Mouse (Mus musculus) liver, embryonic 13.5 days (tissue): ENCODE measurements around the gene Rtl3. TPM values are rescaled to one million over a fixed set of nuclear protein-coding genes. Genes with fewer than 3 reads are reported as not detected.

ENCODE experiments used
- ATAC-seq: fragments of 200-750 bp; cut with Nextera tagmentation; 2 replicates; pipeline ENCODE4 v1.8.0; 2017; ENCODE audit warnings: low read depth, mild to moderate bottlenecking, moderate number of reproducible peaks, moderate library complexity
- DNase-seq: peaks from one replicate; pipeline ENCODE4 v3.0.0; 2022
- H3K27ac ChIP-seq: fragments of 300-500 bp; sonication (generic); 2 replicates; pipeline ENCODE4 v1.5.1; 2015; ENCODE audit warnings: moderate library complexity, mild to moderate bottlenecking, inconsistent platforms
- H3K27me3 ChIP-seq: fragments of 300-500 bp; sonication (generic); 2 replicates; pipeline ENCODE4 v1.6.1; 2015; ENCODE audit warnings: mild to moderate bottlenecking, inconsistent platforms
- H3K36me3 ChIP-seq: fragments of 300-500 bp; sonication (generic); 2 replicates; pipeline ENCODE4 v1.6.1; 2015; ENCODE audit warnings: mild to moderate bottlenecking, inconsistent platforms
- H3K4me1 ChIP-seq: fragments of 300-500 bp; sonication (generic); replicated peaks from 2 replicates; pipeline ENCODE4 v1.6.1; 2015; ENCODE audit warnings: inconsistent platforms
- H3K4me2 ChIP-seq: fragments of 300-500 bp; sonication (generic); 2 replicates; pipeline ENCODE4 v1.6.1; 2015; ENCODE audit warnings: inconsistent platforms, mild to moderate bottlenecking, moderate library complexity
- H3K4me3 ChIP-seq: fragments of 300-500 bp; sonication (generic); replicated peaks from 2 replicates; pipeline ENCODE4 v1.5.1; 2015; ENCODE audit warnings: mild to moderate bottlenecking, inconsistent platforms
- H3K9ac ChIP-seq: fragments of 300-500 bp; sonication (generic); 2 replicates; pipeline ENCODE4 v1.6.1; 2015; ENCODE audit warnings: mild to moderate bottlenecking, inconsistent platforms
- H3K9me3 ChIP-seq: fragments of 300-500 bp; sonication (generic); replicated peaks from 2 replicates; pipeline ENCODE4 v1.6.1; 2016; ENCODE audit warnings: inconsistent platforms
- WGBS: fragments of 180-500 bp; shearing (Covaris S2); methylation state at CpG from one replicate; pipeline ENCODE4 v1.1.7; 2015; ENCODE audit not compliant: insufficient replicate concordance; 5-methylcytosine and 5-hydroxymethylcytosine counted together
- polyA plus RNA-seq: library from polyadenylated mRNA; unstranded; fragments of >200 nt; fragmentation: Nextera tagmentation; extraction: Ambion mirVana; gene quantifications from 2 replicates; pipeline ENCODE4 v1.2.1, GENCODE M21; 2015

The Rtl3 gene
- 2.5 and 2.6 TPM in 2 replicates for polyA plus RNA-seq

- Histone ChIP-seq H3K9ac (no peak within 1 kb of the TSS), H3K27ac (no peak within 1 kb of the TSS), H3K36me3 (no peaks in the 10 kb centered on the region), H3K4me2 (no peak within 1 kb of the TSS), H3K9me3 (no peaks in the 10 kb centered on the region), H3K4me1 (no peaks in the 10 kb centered on the region), H3K27me3 (no peaks in the 10 kb centered on the region), H3K4me3 (no peak within 1 kb of the TSS)
- no peak for ATAC-seq
- no peak for DNase-seq
- WGBS: 60% methylated on average over 7 of the region's 7 CpGs
Observed at GRCm38 (mm10) chrX:106840409-106840808, at the start of gene Rtl3. TSS of gene Rtl3 (minus strand) at chrX:106840644.

GRCm38 (mm10) chrX:106872315-106872714 is 31.9 kb upstream of the Rtl3 start:
- no peak for DNase-seq
- ATAC-seq: no peak
- Histone ChIP-seq H3K9me3 (no peaks in the 10 kb centered on the region), H3K27me3 (no peaks in the 10 kb centered on the region), H3K4me3 (no peak overlapping the region), H3K4me1 (no peaks in the 10 kb centered on the region), H3K36me3 (no peaks in the 10 kb centered on the region), H3K27ac (no peak overlapping the region), H3K4me2 (no peak overlapping the region), H3K9ac (no peak overlapping the region)
- WGBS: 60% methylated on average over 4 of the region's 4 CpGs

GRCm38 (mm10) chrX:106871894-106872293 is 31.4 kb upstream of the Rtl3 start:
- Histone ChIP-seq H3K27me3 (no peaks in the 10 kb centered on the region), H3K27ac (no peak overlapping the region), H3K9me3 (no peaks in the 10 kb centered on the region), H3K4me1 (no peaks in the 10 kb centered on the region), H3K9ac (no peak overlapping the region), H3K36me3 (no peaks in the 10 kb centered on the region), H3K4me2 (no peak overlapping the region), H3K4me3 (no peak overlapping the region)
- WGBS: 36% methylated on average over 3 of the region's 3 CpGs
- ATAC-seq: no peak
- DNase-seq: no peak

- 56% methylated on average over 3 of the region's 3 CpGs for WGBS
- DNase-seq (no peak), ATAC-seq (no peak)
Observed at GRCm38 (mm10) chrX:106871426-106871825, 31.0 kb upstream of the Rtl3 start.

GRCm38 (mm10) chrX:106853523-106854300 is 13.3 kb upstream of the Rtl3 start:
- no peak overlapping the region for H3K27ac ChIP-seq
- no peaks in the 10 kb centered on the region for H3K4me1 ChIP-seq
- H3K9ac ChIP-seq: no peak overlapping the region
- WGBS: 58% methylated on average over 3 of the region's 3 CpGs
- DNase-seq (no peak), ATAC-seq (no peak)
- no peaks in the 10 kb centered on the region for H3K9me3 ChIP-seq
- no peak overlapping the region for H3K4me2 ChIP-seq
- H3K36me3 ChIP-seq: no peaks in the 10 kb centered on the region
- H3K4me3 ChIP-seq: no peak overlapping the region
- no peaks in the 10 kb centered on the region for H3K27me3 ChIP-seq

More at GRCm38 (mm10) chrX:106871426-106871825, 31.0 kb upstream of the Rtl3 start:
- H3K27me3 ChIP-seq: no peaks in the 10 kb centered on the region
- H3K27ac ChIP-seq: no peak overlapping the region
- no peak overlapping the region for H3K4me3 ChIP-seq
- no peaks in the 10 kb centered on the region for H3K4me1 ChIP-seq
- H3K9me3 ChIP-seq: no peaks in the 10 kb centered on the region
- H3K36me3 ChIP-seq: no peaks in the 10 kb centered on the region
- H3K9ac ChIP-seq: no peak overlapping the region
- H3K4me2 ChIP-seq: no peak overlapping the region

GRCm38 (mm10) chrX:106839591-106839990 is 853 bp downstream of the Rtl3 start:
- Histone ChIP-seq H3K36me3 (no peaks in the 10 kb centered on the region), H3K4me3 (no peak overlapping the region), H3K9ac (no peak overlapping the region), H3K9me3 (no peaks in the 10 kb centered on the region), H3K4me1 (no peaks in the 10 kb centered on the region), H3K27ac (no peak overlapping the region), H3K27me3 (no peaks in the 10 kb centered on the region), H3K4me2 (no peak overlapping the region)
- WGBS: 46% methylated on average over 5 of the region's 5 CpGs
- ATAC-seq (no peak), DNase-seq (no peak)

- Histone ChIP-seq H3K9ac (no peak overlapping the region), H3K27ac (no peak overlapping the region), H3K27me3 (no peaks in the 10 kb centered on the region), H3K4me2 (no peak overlapping the region), H3K4me3 (no peak overlapping the region), H3K4me1 (no peaks in the 10 kb centered on the region), H3K9me3 (no peaks in the 10 kb centered on the region), H3K36me3 (no peaks in the 10 kb centered on the region)
- DNase-seq (no peak), ATAC-seq (no peak)
- WGBS: 78% methylated on average over 1 of the region's 1 CpGs
Observed at GRCm38 (mm10) chrX:106830494-106830893, 9.9 kb downstream of the Rtl3 start.

- no peaks in the 10 kb centered on the region for H3K4me1 ChIP-seq
- no peak for DNase-seq
- H3K9ac ChIP-seq: no peak overlapping the region
- no peak overlapping the region for H3K4me3 ChIP-seq
- 64% methylated on average over 7 of the region's 7 CpGs for WGBS
- H3K36me3 ChIP-seq: no peaks in the 10 kb centered on the region
- no peak overlapping the region for H3K4me2 ChIP-seq
- no peaks in the 10 kb centered on the region for H3K27me3 ChIP-seq
- ATAC-seq: no peak
- no peak overlapping the region for H3K27ac ChIP-seq
- H3K9me3 ChIP-seq: no peaks in the 10 kb centered on the region
Observed at GRCm38 (mm10) chrX:106809560-106810226, 30.8 kb downstream of the Rtl3 start.

- H3K27me3 ChIP-seq: no peaks in the 10 kb centered on the region
- DNase-seq: no peak
- H3K27ac ChIP-seq: no peak overlapping the region
- no peak overlapping the region for H3K4me2 ChIP-seq
- H3K4me1 ChIP-seq: no peaks in the 10 kb centered on the region
- H3K36me3 ChIP-seq: no peaks in the 10 kb centered on the region
- 78% methylated on average over 2 of the region's 2 CpGs for WGBS
- no peak overlapping the region for H3K9ac ChIP-seq
- H3K9me3 ChIP-seq: no peaks in the 10 kb centered on the region
- H3K4me3 ChIP-seq: no peak overlapping the region
- no peak for ATAC-seq
Observed at GRCm38 (mm10) chrX:106804387-106804786, 36.1 kb downstream of the Rtl3 start.

GRCm38 (mm10) chrX:106794686-106795085 is 45.8 kb downstream of the Rtl3 start:
- DNase-seq: no peak
- no peak overlapping the region for H3K4me3 ChIP-seq
- no peaks in the 10 kb centered on the region for H3K4me1 ChIP-seq
- no peaks in the 10 kb centered on the region for H3K9me3 ChIP-seq
- no peaks in the 10 kb centered on the region for H3K27me3 ChIP-seq
- no peak for ATAC-seq
- H3K4me2 ChIP-seq: no peak overlapping the region
- no peak overlapping the region for H3K27ac ChIP-seq
- WGBS: 5% methylated on average over 2 of the region's 2 CpGs
- H3K36me3 ChIP-seq: no peaks in the 10 kb centered on the region
- H3K9ac ChIP-seq: no peak overlapping the region
